Mouse (Mus musculus): ENCODE results near the gene Samd15.

GRCm38 (mm10) chr12:87250161-87250560 lies 50.6 kb downstream of the Samd15 start:
- TF ChIP-seq CTCF (IDR thresholded peaks at IDR 0.05; ENCODE audit: insufficient read depth, low read depth, low read length) = no peak
- TF ChIP-seq POLR2A (IDR thresholded peaks at IDR 0.05; ENCODE audit: insufficient read depth, low read depth, low read length) = no peak
